Mouse (Mus musculus) brain, embryonic 14.5 days (tissue): ENCODE data around the gene Mylk4.

Source experiments
- CTCF ChIP-seq: fragments of 200-500 bp; IDR thresholded peaks from 2 replicates; pipeline ENCODE4 v1.5.1; 2012; ENCODE audit warnings: inconsistent platforms, mild to moderate bottlenecking, moderate library complexity, borderline replicate concordance; ENCODE audit not compliant: insufficient read depth, insufficient read length; ENCODE audit errors: extremely low read depth
- POLR2A ChIP-seq: fragments of 200-500 bp; IDR thresholded peaks from 2 replicates; pipeline ENCODE4 v1.6.1; 2012; ENCODE audit warnings: mild to moderate bottlenecking, inconsistent platforms, borderline replicate concordance; ENCODE audit not compliant: poor library complexity, insufficient read depth, insufficient read length, severe bottlenecking; ENCODE audit errors: extremely low read depth

DNA sequence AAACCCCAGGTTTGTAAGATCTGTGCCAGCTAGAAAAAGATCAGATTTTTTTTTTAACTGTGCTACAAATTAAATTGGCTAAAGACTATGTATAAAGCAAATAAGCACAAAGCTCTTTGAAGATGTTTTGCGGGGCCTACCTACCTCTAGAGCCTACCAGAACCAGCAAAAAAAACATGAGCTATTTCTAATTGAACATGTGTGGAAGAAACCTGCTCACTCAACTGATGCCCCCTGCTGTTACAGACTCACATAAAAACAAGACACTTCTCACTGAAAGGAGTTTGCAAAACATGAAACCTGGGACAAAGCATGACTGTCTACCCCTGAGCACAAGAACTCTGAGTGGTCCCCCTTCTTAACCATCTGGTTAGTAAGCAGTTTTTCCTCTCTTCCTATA is 13.3 kb upstream of the Mylk4 start:
- TF ChIP-seq CTCF (no peak), POLR2A (no peak)
